Mouse (Mus musculus) hindbrain, embryonic 16.5 days (tissue): ENCODE results near the gene Map2k6. TPM values are rescaled to one million over a fixed set of nuclear protein-coding genes. Genes with fewer than 3 reads are reported as not detected.

ENCODE experiments used
- ATAC-seq: fragments of 200-750 bp; cut with Nextera tagmentation; 2 replicates; pipeline ENCODE4 v1.8.0; 2017; ENCODE audit warnings: moderate TSS enrichment, moderate library complexity
- H3K27ac ChIP-seq: fragments of 300-500 bp; sonication (generic); 2 replicates; pipeline ENCODE4 v1.5.1; 2014; ENCODE audit warnings: low read depth, mild to moderate bottlenecking, control low read depth, low read length, moderate library complexity
- H3K27me3 ChIP-seq: fragments of 300-500 bp; sonication (generic); replicated peaks from 2 replicates; pipeline ENCODE4 v1.6.1; 2014; ENCODE audit warnings: low read length; ENCODE audit not compliant: control insufficient read depth, insufficient read depth
- H3K36me3 ChIP-seq: fragments of 300-500 bp; sonication (generic); 2 replicates; pipeline ENCODE4 v1.6.1; 2014; ENCODE audit warnings: mild to moderate bottlenecking, low read length, moderate library complexity, mixed read lengths; ENCODE audit not compliant: control insufficient read depth, insufficient read depth
- H3K4me1 ChIP-seq: fragments of 300-500 bp; sonication (generic); 2 replicates; pipeline ENCODE4 v1.6.1; 2014; ENCODE audit warnings: low read depth, low read length; ENCODE audit not compliant: control insufficient read depth, insufficient read depth
- H3K4me2 ChIP-seq: fragments of 300-500 bp; sonication (generic); 2 replicates; pipeline ENCODE4 v1.6.1; 2014; ENCODE audit warnings: mild to moderate bottlenecking, low read length, control low read depth, moderate library complexity
- H3K4me3 ChIP-seq: fragments of 300-500 bp; sonication (generic); 2 replicates; pipeline ENCODE4 v1.5.1; 2014; ENCODE audit warnings: mild to moderate bottlenecking, low read length, control low read depth, moderate library complexity
- H3K9ac ChIP-seq: fragments of 300-500 bp; sonication (generic); 2 replicates; pipeline ENCODE4 v1.6.1; 2014; ENCODE audit warnings: low read depth, mild to moderate bottlenecking, control low read depth, low read length, moderate library complexity
- H3K9me3 ChIP-seq: fragments of 300-500 bp; sonication (generic); 2 replicates; pipeline ENCODE4 v1.6.1; 2014; ENCODE audit warnings: mild to moderate bottlenecking, low read length, moderate library complexity; ENCODE audit not compliant: control insufficient read depth
- WGBS: fragments of 180-500 bp; shearing (Covaris S2); extraction: QIAGEN DNeasy Blood & Tissue Kit; methylation state at CpG from one replicate; pipeline ENCODE4 v1.1.7; 2014; 5-methylcytosine and 5-hydroxymethylcytosine counted together
- polyA plus RNA-seq: library from polyadenylated mRNA; unstranded; fragments of >200 nt; fragmentation: Nextera tagmentation; extraction: Ambion mirVana; gene quantifications from 2 replicates; pipeline ENCODE4 v1.2.1, GENCODE M21; 2015

Map2k6 gene
- polyA plus RNA-seq, 1 experiment from 2014 or later: 24.4 TPM

DNA sequence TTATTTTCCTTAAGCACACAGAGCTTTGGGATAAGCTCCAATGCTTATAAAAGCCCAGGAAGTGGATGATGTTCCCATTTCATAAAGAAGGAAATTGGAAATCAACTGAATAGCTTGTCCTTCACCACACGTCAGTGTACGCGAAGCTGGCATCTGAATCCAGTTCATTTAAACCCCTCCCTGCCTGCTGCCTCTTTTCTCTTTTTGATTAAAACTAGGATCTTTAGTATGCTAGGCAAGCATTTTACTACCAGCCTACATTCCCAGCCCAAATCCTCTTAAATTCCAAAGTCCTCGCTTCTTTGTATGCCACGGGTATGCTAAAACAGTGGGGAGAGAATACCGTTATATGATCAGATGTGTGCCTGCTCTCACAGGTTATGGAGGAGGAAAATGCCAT lies 17.8 kb downstream of the Map2k6 start:
- H3K9ac ChIP-seq: no peak overlapping the region
- WGBS: 74% methylated on average over 6 of the region's 6 CpGs

DNA sequence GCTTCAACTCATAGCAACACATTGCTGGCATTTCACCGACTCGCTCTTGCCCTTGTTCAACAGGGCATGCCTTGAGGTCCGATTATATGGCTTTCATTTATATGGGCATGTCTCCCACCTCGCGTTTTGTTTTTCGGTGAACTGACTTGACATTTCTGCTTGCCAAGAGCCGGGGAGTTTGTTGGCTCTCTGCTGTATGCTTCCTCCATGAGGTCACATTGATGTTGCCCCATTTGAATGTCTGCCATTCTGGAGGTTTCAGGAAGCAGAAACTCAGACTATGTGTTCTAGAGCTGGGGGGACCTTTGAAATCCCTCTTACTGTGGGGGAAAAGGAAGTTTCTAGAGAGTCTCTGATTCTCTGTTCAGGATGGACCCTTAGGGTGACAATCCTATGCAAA lies 21.5 kb downstream of the Map2k6 start:
- WGBS: 88% methylated on average over 7 of the region's 7 CpGs
- H3K4me2 ChIP-seq: no peak overlapping the region
- H3K4me3 ChIP-seq: no peak overlapping the region
- peaks cover 8% of the 10 kb centered on the region; the same call in 1 of the 2 replicates for H3K4me1 ChIP-seq
- H3K9me3 ChIP-seq: no peaks in the 10 kb centered on the region
- H3K27ac ChIP-seq: no peak overlapping the region
- no peak for ATAC-seq
- H3K36me3 ChIP-seq: no peaks in the 10 kb centered on the region
- no peaks in the 10 kb centered on the region for H3K27me3 ChIP-seq
- no peak overlapping the region for H3K9ac ChIP-seq

More for the DNA sequence above, 17.8 kb downstream of the Map2k6 start:
- H3K4me2 ChIP-seq: no peak overlapping the region
- H3K4me3 ChIP-seq: no peak overlapping the region
- ATAC-seq: no peak
- peaks cover 8% of the 10 kb centered on the region; the same call in 1 of the 2 replicates for H3K4me1 ChIP-seq
- no peaks in the 10 kb centered on the region for H3K27me3 ChIP-seq
- H3K27ac ChIP-seq: no peak overlapping the region
- H3K36me3 ChIP-seq: no peaks in the 10 kb centered on the region
- H3K9me3 ChIP-seq: no peaks in the 10 kb centered on the region

DNA sequence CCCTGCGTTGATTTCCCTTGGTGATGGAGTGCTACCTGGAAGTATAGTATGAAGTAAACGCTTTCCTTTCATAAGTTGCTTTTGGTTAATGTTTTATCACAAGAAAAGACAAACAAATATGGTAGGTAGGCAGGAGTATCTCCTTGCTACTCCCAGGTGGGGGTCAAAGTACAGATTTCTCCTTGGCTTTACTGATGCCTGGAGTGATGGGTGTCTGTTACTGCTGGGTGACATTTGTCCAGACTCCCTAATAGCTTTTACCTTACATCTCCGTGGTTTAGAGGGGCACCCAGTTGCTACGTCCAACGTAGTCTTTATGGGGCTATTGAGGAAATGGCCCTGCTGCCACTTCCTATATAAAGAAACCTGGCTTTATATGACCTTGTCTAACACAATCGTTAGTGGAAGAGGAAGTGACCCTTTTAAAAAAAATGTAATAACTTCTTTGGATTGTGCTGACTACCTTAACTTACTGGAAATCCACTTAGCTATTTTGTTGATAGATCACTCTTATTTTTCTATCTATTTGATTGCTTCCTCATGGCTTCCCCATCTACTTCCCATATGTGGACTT lies 27.7 kb downstream of the Map2k6 start:
- Histone ChIP-seq H3K4me2 (no peak overlapping the region), H3K27ac (no peak overlapping the region), H3K9me3 (no peaks in the 10 kb centered on the region), H3K4me1 (no peaks in the 10 kb centered on the region; the same call in 1 of the 2 replicates), H3K4me3 (no peak overlapping the region), H3K9ac (no peak overlapping the region), H3K36me3 (no peaks in the 10 kb centered on the region), H3K27me3 (no peaks in the 10 kb centered on the region)
- no peak for ATAC-seq
- WGBS: 87% methylated on average over 6 of the region's 6 CpGs

DNA sequence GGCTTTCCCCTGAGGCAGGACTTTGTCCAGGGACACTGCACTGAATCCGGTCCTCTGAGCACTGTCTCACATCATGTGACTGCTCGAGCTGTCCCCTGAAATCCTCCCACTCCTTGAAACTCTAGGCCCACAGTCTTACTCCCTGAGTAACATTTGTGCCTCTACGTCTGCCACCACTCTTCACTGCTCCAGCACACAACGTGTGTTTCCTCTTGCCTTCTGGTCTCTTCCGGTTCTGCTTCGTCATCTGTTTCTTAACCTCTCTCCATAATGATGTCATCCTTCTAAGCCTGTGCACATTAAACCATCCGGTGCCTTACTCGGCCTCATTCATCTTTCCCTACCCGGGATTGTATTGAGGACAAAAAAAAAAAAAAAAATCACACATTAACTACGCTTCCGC lies 28.2 kb downstream of the Map2k6 start:
- Histone ChIP-seq H3K27ac (no peak overlapping the region), H3K9me3 (no peaks in the 10 kb centered on the region), H3K9ac (no peak overlapping the region), H3K4me2 (peak overlapping the region; percentile 27), H3K4me1 (no peaks in the 10 kb centered on the region; the same call in 1 of the 2 replicates), H3K4me3 (no peak overlapping the region), H3K27me3 (no peaks in the 10 kb centered on the region), H3K36me3 (no peaks in the 10 kb centered on the region)
- 28% methylated on average over 11 of the region's 11 CpGs for WGBS
- ATAC-seq: 0 out of 2 replicates have a peak, but pooled peaks have one; percentile 42

DNA sequence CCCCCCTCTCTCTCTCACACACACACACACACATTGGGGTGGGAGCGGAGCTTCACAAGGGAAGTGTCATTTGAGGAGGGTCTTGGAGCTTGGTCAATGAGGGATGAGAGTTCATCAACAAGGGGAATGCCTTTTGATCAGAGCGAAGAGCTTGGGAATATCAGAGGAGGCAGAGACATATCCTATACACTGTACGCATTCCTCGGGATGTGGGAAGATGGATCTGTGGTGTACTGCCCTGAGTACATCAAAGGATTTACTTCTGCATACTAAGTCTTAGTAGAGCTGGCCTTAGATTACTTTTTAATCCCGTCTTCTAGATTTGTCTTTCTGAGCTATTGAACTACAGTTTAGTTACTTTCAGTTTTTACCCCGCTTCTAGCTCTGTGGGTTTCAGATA lies 30.1 kb downstream of the Map2k6 start:
- Histone ChIP-seq H3K4me3 (no peak overlapping the region), H3K27me3 (no peaks in the 10 kb centered on the region), H3K36me3 (no peaks in the 10 kb centered on the region), H3K4me2 (no peak overlapping the region), H3K9me3 (no peaks in the 10 kb centered on the region), H3K27ac (no peak overlapping the region), H3K9ac (no peak overlapping the region), H3K4me1 (no peaks in the 10 kb centered on the region; the same call in 1 of the 2 replicates)
- no peak for ATAC-seq
- 94% methylated on average over 6 of the region's 6 CpGs for WGBS

DNA sequence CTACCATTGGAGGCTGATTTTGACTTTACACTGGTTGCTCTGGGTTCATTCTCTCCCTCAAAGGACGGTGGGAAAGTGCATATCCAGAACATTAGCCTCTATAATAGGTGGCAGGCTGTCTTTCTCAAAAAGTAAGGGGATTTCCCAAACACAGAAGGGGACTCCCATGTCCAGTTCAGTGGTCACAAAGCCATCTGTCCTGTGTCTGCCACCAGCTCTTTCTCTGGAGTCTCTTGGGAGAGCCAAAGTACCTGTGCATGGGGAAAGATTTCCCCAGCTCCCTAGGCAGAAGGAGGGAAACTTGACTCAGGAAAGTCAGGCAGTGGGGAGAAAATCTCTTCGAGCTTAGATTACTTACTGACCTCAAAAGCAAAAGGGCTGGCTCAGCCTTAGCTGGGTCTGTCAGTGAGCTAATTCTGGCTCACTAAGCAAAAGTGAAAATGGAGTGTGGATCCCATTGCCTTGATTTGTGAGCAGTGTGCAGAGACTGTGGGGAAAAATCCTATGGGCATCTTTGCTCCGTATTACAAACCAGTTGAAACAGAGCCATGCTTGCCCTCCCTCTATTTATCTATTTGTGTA lies 31.0 kb downstream of the Map2k6 start:
- ATAC-seq: no peak
- Histone ChIP-seq H3K27me3 (no peaks in the 10 kb centered on the region), H3K4me1 (no peaks in the 10 kb centered on the region; the same call in 1 of the 2 replicates), H3K27ac (no peak overlapping the region), H3K36me3 (no peaks in the 10 kb centered on the region), H3K4me3 (no peak overlapping the region), H3K9ac (no peak overlapping the region), H3K9me3 (no peaks in the 10 kb centered on the region), H3K4me2 (no peak overlapping the region)
- WGBS: 63% methylated on average over 3 of the region's 3 CpGs

DNA sequence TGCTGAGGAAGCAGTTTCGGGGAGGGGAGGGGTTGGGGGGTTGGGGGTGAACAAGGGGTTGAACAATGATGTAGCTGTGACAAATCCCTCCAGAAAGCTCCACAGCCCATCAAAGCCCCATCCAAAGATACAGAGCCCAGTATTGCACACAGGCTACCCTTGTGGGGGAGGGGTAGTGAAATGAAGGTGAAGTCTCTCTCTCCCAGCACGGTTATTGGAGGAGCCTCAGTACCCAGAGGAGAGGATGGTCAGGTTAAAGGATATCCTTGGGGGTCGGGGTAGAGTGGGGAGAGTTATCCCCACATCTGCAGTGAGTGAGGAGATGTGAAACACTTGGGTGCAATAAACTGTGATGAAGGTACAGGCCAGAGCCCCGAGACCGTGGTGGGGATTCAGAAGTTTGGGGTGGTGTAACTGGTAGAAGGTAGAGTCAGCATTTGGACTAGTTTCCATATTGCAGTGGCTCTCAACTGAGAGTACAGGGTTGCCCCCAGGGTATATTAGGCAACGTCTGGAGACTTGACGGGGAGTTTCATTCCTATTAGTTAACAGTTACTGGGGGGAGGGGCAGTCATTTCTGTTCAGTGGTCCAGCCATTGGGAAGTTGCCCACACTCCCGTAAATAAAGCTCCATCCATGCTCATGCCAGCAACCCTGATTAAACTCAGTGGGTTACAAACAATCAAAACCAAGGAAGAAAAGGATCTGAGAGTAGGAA lies 37.1 kb downstream of the Map2k6 start:
- H3K36me3 ChIP-seq: no peaks in the 10 kb centered on the region
- 67% methylated on average over 8 of the region's 8 CpGs for WGBS
- no peak overlapping the region for H3K9ac ChIP-seq
- no peak overlapping the region for H3K27ac ChIP-seq
- H3K4me3 ChIP-seq: no peak overlapping the region
- no peaks in the 10 kb centered on the region for H3K4me1 ChIP-seq
- H3K4me2 ChIP-seq: no peak overlapping the region
- H3K27me3 ChIP-seq: no peaks in the 10 kb centered on the region
- no peaks in the 10 kb centered on the region for H3K9me3 ChIP-seq
- no peak for ATAC-seq

DNA sequence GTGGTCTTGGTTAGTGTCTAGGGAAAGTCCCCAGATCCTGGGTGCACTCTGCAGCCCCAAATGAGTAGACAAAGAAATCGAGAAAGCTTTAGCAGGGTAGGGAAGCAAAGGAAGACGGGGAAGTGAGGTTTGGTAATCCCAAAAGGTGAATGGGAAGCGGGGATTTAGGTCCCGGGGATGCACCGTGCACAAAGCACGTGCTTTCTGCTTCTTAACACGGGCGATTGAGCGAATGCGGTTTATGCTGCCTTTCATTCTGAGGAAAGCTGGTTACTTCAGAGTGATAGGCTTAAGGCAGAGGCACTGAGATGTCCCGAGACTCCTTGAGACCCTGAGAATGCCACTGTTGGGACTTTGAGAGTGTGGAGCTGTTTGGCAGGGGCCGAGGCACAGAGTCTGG lies 38.1 kb downstream of the Map2k6 start:
- H3K9ac ChIP-seq: no peak overlapping the region
- no peak overlapping the region for H3K4me3 ChIP-seq
- no peaks in the 10 kb centered on the region for H3K36me3 ChIP-seq
- ATAC-seq: no peak
- H3K4me2 ChIP-seq: no peak overlapping the region
- H3K4me1 ChIP-seq: no peaks in the 10 kb centered on the region
- H3K27ac ChIP-seq: no peak overlapping the region
- H3K27me3 ChIP-seq: no peaks in the 10 kb centered on the region
- no peaks in the 10 kb centered on the region for H3K9me3 ChIP-seq
- WGBS: 62% methylated on average over 12 of the region's 12 CpGs

DNA sequence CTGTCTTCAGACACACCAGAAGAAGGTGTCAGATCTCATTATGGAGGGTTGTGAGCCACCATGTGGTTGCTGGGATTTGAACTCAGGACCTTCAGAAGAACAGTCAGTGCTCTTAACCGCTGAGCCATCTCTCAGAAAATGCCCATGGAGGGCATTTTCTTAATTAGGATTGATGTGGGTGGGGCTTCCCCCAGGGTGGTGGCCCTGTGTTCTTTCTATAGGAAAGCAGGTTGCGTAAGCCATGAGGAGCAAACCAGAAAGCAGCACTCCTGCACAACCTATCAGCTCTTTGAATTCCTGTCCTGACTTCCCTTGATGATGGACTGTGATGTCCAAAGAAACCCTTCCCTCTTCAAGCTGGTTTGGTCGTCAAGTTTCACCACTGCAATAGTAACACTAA lies 39.2 kb downstream of the Map2k6 start:
- no peaks in the 10 kb centered on the region for H3K27me3 ChIP-seq
- ATAC-seq: no peak
- H3K4me2 ChIP-seq: no peak overlapping the region
- H3K4me1 ChIP-seq: no peaks in the 10 kb centered on the region
- H3K27ac ChIP-seq: no peak overlapping the region
- no peak overlapping the region for H3K4me3 ChIP-seq
- H3K36me3 ChIP-seq: no peaks in the 10 kb centered on the region
- no peak overlapping the region for H3K9ac ChIP-seq
- 99% methylated on average over 3 of the region's 3 CpGs for WGBS
- no peaks in the 10 kb centered on the region for H3K9me3 ChIP-seq
